Mouse (Mus musculus): ENCODE results near the gene Isyna1. TPM values are rescaled to one million over a fixed set of nuclear protein-coding genes. Genes with fewer than 3 reads are reported as not detected.
"Not testable (repeated sequence)": the region's sequence is repeated elsewhere in the genome, so short reads cannot be mapped to it uniquely, and the experiment has no call there.

Gene Isyna1
- total RNA-seq, 1 experiment, result 161 TPM

- in situ Hi-C loops (cut with MboI; ENCODE audit: low sequenced_read_pairs in 2 of 2, unreplicated experiment in 2 of 2), result no loop called here
- H3K9me3 ChIP-seq (ENCODE audit: control insufficient read depth, insufficient read depth, low read depth, low read length), result no peaks in the 10 kb centered on the region
- H3K36me3 ChIP-seq (ENCODE audit: control insufficient read depth, insufficient read depth, low read length, poor library complexity, severe bottlenecking), result peaks cover 40% of the 10 kb centered on the region
- H3K9ac ChIP-seq (ENCODE audit: insufficient read depth, low read depth, low read length, poor library complexity, severe bottlenecking), result no peak overlapping the region
- H3K4me1 ChIP-seq (ENCODE audit: control insufficient read depth in 2 of 2, insufficient read depth in 2 of 2, low read length in 2 of 2, poor library complexity in 1 of 2), result peaks cover 0 to 8% of the 10 kb centered on the region in 2 experiments; a peak in 1 of 4 replicates
- no peak overlapping the region for H3K27ac ChIP-seq (ENCODE audit: insufficient read depth, low read depth, low read length, poor library complexity, severe bottlenecking)
- no peak for TF ChIP-seq MAFK (IDR thresholded peaks at IDR 0.05; ENCODE audit: insufficient read depth, low read depth, low read length)
- no peak for TF ChIP-seq ZNF384 (IDR thresholded peaks at IDR 0.05; ENCODE audit: low read depth, low read length)
- 0 out of 2 replicates have a peak, but pooled peaks have one; percentile 14 for TF ChIP-seq ZC3H11A (IDR thresholded peaks at IDR 0.05; ENCODE audit: borderline replicate concordance, low read depth, low read length)
- TF ChIP-seq HCFC1 (IDR thresholded peaks at IDR 0.05; ENCODE audit: borderline replicate concordance, insufficient read depth, low read length), result no peak
- TF ChIP-seq CHD2 (IDR thresholded peaks at IDR 0.05; ENCODE audit: low read depth, low read length), result no peak
- DNase-seq (ENCODE audit: low read depth, low spot score), result no peak
- H3K4me3 ChIP-seq (ENCODE audit: insufficient read depth in 1 of 2, low read depth in 1 of 2, low read length in 2 of 2, poor library complexity in 1 of 2, severe bottlenecking in 1 of 2), result no peak overlapping the region
These were observed 8.9 kb upstream of the Isyna1 start for GRCm38 (mm10) chr8:70585258-70585652.

GRCm38 (mm10) chr8:70587955-70588354 lies 6.2 kb upstream of the Isyna1 start:
- H3K27ac ChIP-seq (ENCODE audit: insufficient read depth, low read depth, low read length, poor library complexity, severe bottlenecking); H3K4me3 ChIP-seq (ENCODE audit: insufficient read depth in 1 of 2, low read depth in 1 of 2, low read length in 2 of 2, poor library complexity in 1 of 2, severe bottlenecking in 1 of 2); H3K9ac ChIP-seq (ENCODE audit: insufficient read depth, low read depth, low read length, poor library complexity, severe bottlenecking); H3K9me3 ChIP-seq (ENCODE audit: control insufficient read depth, insufficient read depth, low read depth, low read length); DNase-seq (ENCODE audit: low read depth, low spot score); in situ Hi-C loops (cut with MboI; ENCODE audit: low sequenced_read_pairs in 2 of 2, unreplicated experiment in 2 of 2): not testable (repeated sequence)
- Histone ChIP-seq H3K4me1 (ENCODE audit: control insufficient read depth in 2 of 2, insufficient read depth in 2 of 2, low read length in 2 of 2, poor library complexity in 1 of 2) (peaks cover 0 to 14% of the 10 kb centered on the region in 2 experiments; a peak in 1 of 4 replicates), H3K36me3 (ENCODE audit: control insufficient read depth, insufficient read depth, low read length, poor library complexity, severe bottlenecking) (peaks cover 33% of the 10 kb centered on the region)

- TF ChIP-seq ZC3H11A (IDR thresholded peaks at IDR 0.05; ENCODE audit: borderline replicate concordance, low read depth, low read length) (no peak), HCFC1 (IDR thresholded peaks at IDR 0.05; ENCODE audit: borderline replicate concordance, insufficient read depth, low read length) (no peak), ZNF384 (IDR thresholded peaks at IDR 0.05; ENCODE audit: low read depth, low read length) (no peak), CHD2 (IDR thresholded peaks at IDR 0.05; ENCODE audit: low read depth, low read length) (no peak), MAFK (IDR thresholded peaks at IDR 0.05; ENCODE audit: insufficient read depth, low read depth, low read length) (no peak)
- in situ Hi-C loops (cut with MboI; ENCODE audit: low sequenced_read_pairs in 2 of 2, unreplicated experiment in 2 of 2), result no loop called here
- DNase-seq (ENCODE audit: low read depth, low spot score), result no peak
- peaks cover 26% of the 10 kb centered on the region for H3K36me3 ChIP-seq (ENCODE audit: control insufficient read depth, insufficient read depth, low read length, poor library complexity, severe bottlenecking)
- H3K4me3 ChIP-seq (ENCODE audit: insufficient read depth in 1 of 2, low read depth in 1 of 2, low read length in 2 of 2, poor library complexity in 1 of 2, severe bottlenecking in 1 of 2), result peak overlapping the region in 1 of 2 experiments; percentile 25; a peak in 1 of 4 replicates
- no peaks in the 10 kb centered on the region for H3K9me3 ChIP-seq (ENCODE audit: control insufficient read depth, insufficient read depth, low read depth, low read length)
- H3K4me1 ChIP-seq (ENCODE audit: control insufficient read depth in 2 of 2, insufficient read depth in 2 of 2, low read length in 2 of 2, poor library complexity in 1 of 2), result peaks cover 2 to 25% of the 10 kb centered on the region in 2 experiments; a peak in 1 of 4 replicates
- no peak overlapping the region for H3K9ac ChIP-seq (ENCODE audit: insufficient read depth, low read depth, low read length, poor library complexity, severe bottlenecking)
- no peak overlapping the region for H3K27ac ChIP-seq (ENCODE audit: insufficient read depth, low read depth, low read length, poor library complexity, severe bottlenecking)
These were observed 2.6 kb upstream of the Isyna1 start for GRCm38 (mm10) chr8:70591569-70591968.

GRCm38 (mm10) chr8:70593173-70593572 lies 1.0 kb upstream of the Isyna1 start:
- H3K36me3 ChIP-seq (ENCODE audit: control insufficient read depth, insufficient read depth, low read length, poor library complexity, severe bottlenecking), result peaks cover 36% of the 10 kb centered on the region
- H3K9ac ChIP-seq (ENCODE audit: insufficient read depth, low read depth, low read length, poor library complexity, severe bottlenecking), result no peak overlapping the region; the same call in 1 of the 2 replicates
- DNase-seq (ENCODE audit: low read depth, low spot score), result no peak
- in situ Hi-C loops (cut with MboI; ENCODE audit: low sequenced_read_pairs in 2 of 2, unreplicated experiment in 2 of 2), result no loop called here
- TF ChIP-seq HCFC1 (IDR thresholded peaks at IDR 0.05; ENCODE audit: borderline replicate concordance, insufficient read depth, low read length) (no peak), ZC3H11A (IDR thresholded peaks at IDR 0.05; ENCODE audit: borderline replicate concordance, low read depth, low read length) (no peak), CHD2 (IDR thresholded peaks at IDR 0.05; ENCODE audit: low read depth, low read length) (no peak), ZNF384 (IDR thresholded peaks at IDR 0.05; ENCODE audit: low read depth, low read length) (no peak), MAFK (IDR thresholded peaks at IDR 0.05; ENCODE audit: insufficient read depth, low read depth, low read length) (no peak)
- no peak overlapping the region for H3K4me3 ChIP-seq (ENCODE audit: insufficient read depth in 1 of 2, low read depth in 1 of 2, low read length in 2 of 2, poor library complexity in 1 of 2, severe bottlenecking in 1 of 2)
- no peaks in the 10 kb centered on the region for H3K9me3 ChIP-seq (ENCODE audit: control insufficient read depth, insufficient read depth, low read depth, low read length)
- H3K27ac ChIP-seq (ENCODE audit: insufficient read depth, low read depth, low read length, poor library complexity, severe bottlenecking), result no peak overlapping the region
- H3K4me1 ChIP-seq (ENCODE audit: control insufficient read depth in 2 of 2, insufficient read depth in 2 of 2, low read length in 2 of 2, poor library complexity in 1 of 2), result peaks cover 2 to 25% of the 10 kb centered on the region in 2 experiments; a peak in 1 of 4 replicates
